Mouse (Mus musculus) bone marrow, adult 2 months (tissue): ENCODE measurements around the gene Pde4dip. TPM values are rescaled to one million over a fixed set of nuclear protein-coding genes. Genes with fewer than 3 reads are reported as not detected.

Experiments used
- H3K27ac ChIP-seq: fragments of 200-500 bp; 2 replicates; pipeline ENCODE4 v1.5.1; 2012; ENCODE audit warnings: low read depth, mild to moderate bottlenecking, control low read depth, inconsistent platforms, low read length; ENCODE audit not compliant: control insufficient read depth, poor library complexity, insufficient read depth
- H3K4me1 ChIP-seq: fragments of 200-500 bp; 2 replicates; pipeline ENCODE4 v1.6.1; 2011; ENCODE audit warnings: low read length; ENCODE audit not compliant: control insufficient read depth, insufficient read depth
- H3K4me3 ChIP-seq: fragments of 200-500 bp; replicated peaks from 2 replicates; pipeline ENCODE3; 2011; ENCODE audit warnings: mild to moderate bottlenecking, low read depth, low read length, control low read depth; ENCODE audit not compliant: control insufficient read depth
- CTCF ChIP-seq: fragments of 200-500 bp; IDR thresholded peaks from 2 replicates; pipeline ENCODE4 v1.5.1; 2011; ENCODE audit warnings: low read length, control low read depth; ENCODE audit not compliant: control insufficient read depth, insufficient read depth
- POLR2A ChIP-seq: fragments of 200-500 bp; IDR thresholded peaks from 2 replicates; pipeline ENCODE4 v1.6.1; 2011; ENCODE audit warnings: low read depth, mild to moderate bottlenecking, control low read depth, low read length, borderline replicate concordance; ENCODE audit not compliant: control insufficient read depth
- WGBS: fragments of 180-500 bp; shearing (Covaris S2); methylation state at CpG from one replicate; pipeline ENCODE4 v1.1.7; 2018; 5-methylcytosine and 5-hydroxymethylcytosine counted together
- polyA plus RNA-seq: library from polyadenylated mRNA; stranded (reverse); fragments of >200 nt; gene quantifications from 2 replicates; pipeline ENCODE4 v1.2.4, GENCODE M21; 2011; ENCODE audit warnings: low replicate concordance; ENCODE audit not compliant: missing spikeins, insufficient read depth, insufficient read length

Gene Pde4dip
- polyA plus RNA-seq, 1 experiment, result 7.5 TPM

DNA sequence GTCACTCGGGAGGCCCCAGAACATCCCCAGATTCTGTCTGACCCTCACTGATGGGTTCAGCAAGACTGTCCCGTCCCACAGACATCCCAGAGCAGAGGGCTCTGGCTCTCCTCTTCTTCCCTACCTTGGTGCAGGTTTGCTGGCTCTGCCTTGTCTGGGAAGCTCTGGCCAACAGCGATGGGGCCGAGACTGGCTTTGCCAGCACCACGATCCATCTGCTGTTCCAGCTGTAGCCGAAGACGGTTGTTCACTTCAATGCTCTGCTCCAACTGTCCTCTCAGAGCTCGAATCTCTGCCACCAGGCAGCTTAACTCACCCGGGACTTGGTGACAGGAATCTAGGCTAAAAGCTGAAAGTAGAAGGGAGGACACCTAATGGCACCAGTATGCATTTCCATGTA is 191.6 kb downstream of the Pde4dip start:
- no peak overlapping the region for H3K27ac ChIP-seq
- WGBS, result 72% methylated on average over 9 of the region's 9 CpGs
- no peak overlapping the region for H3K4me3 ChIP-seq
- TF ChIP-seq POLR2A (no peak), CTCF (no peak)
- H3K4me1 ChIP-seq, result no peaks in the 10 kb centered on the region

- Histone ChIP-seq H3K27ac (no peak overlapping the region), H3K4me1 (no peaks in the 10 kb centered on the region), H3K4me3 (no peak overlapping the region)
- WGBS, result 73% methylated on average over 6 of the region's 6 CpGs
- TF ChIP-seq CTCF (no peak), POLR2A (no peak)
These were observed 194.7 kb downstream of the Pde4dip start for GRCm38 (mm10) chr3:97693806-97694205.

DNA sequence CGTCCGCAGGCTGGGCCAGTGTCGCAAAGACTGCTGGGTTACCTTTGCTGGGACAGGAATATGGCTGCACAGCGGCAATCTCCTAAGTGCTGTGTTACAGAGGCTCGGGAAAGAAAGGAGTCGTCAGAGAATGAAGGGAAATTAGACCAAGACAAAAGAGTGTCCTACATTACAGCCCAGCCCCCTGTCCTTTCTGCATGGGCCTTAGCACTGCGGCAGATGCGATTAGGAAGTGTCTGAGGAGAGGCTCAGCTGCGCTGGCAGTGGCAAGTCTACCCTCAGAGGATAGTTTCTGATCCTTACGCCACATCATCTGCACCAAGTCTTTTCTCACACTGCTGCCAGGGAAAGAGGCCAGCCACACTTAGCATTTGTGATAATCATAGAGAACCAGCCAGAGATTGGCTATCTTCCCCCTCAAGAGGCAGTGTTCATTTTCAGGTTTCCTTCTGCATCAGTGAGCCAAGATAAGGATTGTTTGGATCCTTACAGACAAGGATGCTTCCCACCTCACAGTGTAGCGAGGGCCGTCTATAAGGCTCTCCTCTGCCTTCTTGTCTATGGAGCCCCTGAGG is 197.0 kb downstream of the Pde4dip start:
- TF ChIP-seq POLR2A (no peak), CTCF (no peak)
- Histone ChIP-seq H3K4me1 (no peaks in the 10 kb centered on the region), H3K27ac (no peak overlapping the region), H3K4me3 (no peak overlapping the region)
- WGBS, result 82% methylated on average over 12 of the region's 12 CpGs

DNA sequence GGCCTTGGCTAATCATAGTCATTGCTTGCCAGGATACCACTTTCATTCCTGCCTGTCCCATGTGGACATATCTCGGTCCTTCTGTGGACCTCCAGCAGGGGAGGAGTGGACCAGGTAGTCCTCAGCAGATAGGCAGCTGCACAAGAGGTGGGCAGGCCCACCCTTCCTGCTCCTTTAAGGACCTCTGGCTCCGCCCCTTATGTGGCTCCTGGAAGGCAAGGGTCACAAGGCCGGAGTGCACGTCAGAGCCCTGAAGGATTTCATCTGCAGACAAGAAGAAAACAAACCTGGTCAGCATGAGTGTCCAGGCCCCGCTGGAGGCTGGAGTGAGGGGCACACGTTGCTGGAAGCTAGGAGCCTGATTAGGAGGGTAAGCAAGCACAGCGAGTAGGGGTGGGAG is 197.9 kb downstream of the Pde4dip start:
- TF ChIP-seq POLR2A (no peak), CTCF (no peak)
- 76% methylated on average over 7 of the region's 7 CpGs for WGBS
- no peak overlapping the region for H3K27ac ChIP-seq
- no peak overlapping the region for H3K4me3 ChIP-seq
- H3K4me1 ChIP-seq, result no peaks in the 10 kb centered on the region

DNA sequence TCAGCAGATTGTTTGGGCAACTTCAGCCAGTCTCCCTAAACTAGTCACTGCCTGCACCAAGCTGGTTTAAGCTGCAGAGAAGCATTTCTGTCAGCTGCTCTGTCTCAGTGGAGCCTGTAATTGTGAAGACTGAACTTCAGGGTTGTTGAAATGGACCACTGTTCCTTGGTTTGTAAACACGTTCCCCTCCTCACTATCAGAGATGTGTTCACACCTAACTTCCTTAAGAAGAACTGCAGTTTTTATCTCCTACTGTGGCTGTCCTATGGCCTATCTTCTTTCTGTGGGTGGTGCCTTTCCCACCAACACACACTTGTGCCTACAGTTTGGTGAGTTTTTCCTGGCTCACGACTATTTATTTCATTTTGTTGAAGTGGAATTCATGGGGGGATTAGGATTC is 199.2 kb downstream of the Pde4dip start:
- H3K27ac ChIP-seq, result no peak overlapping the region
- H3K4me3 ChIP-seq, result no peak overlapping the region
- WGBS, result 36% methylated on average over 2 of the region's 2 CpGs
- H3K4me1 ChIP-seq, result no peaks in the 10 kb centered on the region
- TF ChIP-seq CTCF (no peak), POLR2A (no peak)

- WGBS, result 68% methylated on average over 4 of the region's 4 CpGs
- no peak overlapping the region for H3K4me3 ChIP-seq
- H3K4me1 ChIP-seq, result no peaks in the 10 kb centered on the region
- no peak for TF ChIP-seq CTCF
- no peak for TF ChIP-seq POLR2A
- no peak overlapping the region for H3K27ac ChIP-seq
These were observed 202.0 kb downstream of the Pde4dip start for GRCm38 (mm10) chr3:97686372-97687117.

- H3K4me1 ChIP-seq, result no peaks in the 10 kb centered on the region
- no peak overlapping the region for H3K27ac ChIP-seq
- no peak overlapping the region for H3K4me3 ChIP-seq
- TF ChIP-seq CTCF, result no peak
- no peak for TF ChIP-seq POLR2A
- WGBS, result 73% methylated on average over 16 of the region's 16 CpGs
These were observed 204.8 kb downstream of the Pde4dip start for GRCm38 (mm10) chr3:97683560-97684195.

DNA sequence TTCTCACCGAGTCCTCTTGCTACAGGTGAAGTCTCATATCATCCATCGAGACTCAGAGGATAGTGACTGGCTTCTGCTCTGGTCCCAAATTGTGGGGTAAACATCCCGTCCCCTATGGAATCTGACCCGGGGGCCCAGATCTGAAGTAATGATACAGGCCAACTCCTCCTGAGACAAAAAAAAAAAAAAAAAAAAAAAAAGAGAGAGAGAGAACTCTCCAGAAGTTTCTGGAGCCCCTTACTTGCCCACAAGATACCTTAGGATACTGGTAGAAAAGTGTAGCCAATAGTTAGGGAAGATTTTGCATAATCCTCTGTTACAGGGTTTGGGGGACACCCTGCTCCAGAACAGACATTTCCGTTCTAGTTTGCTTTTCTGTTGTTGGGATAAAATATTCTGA is 205.9 kb downstream of the Pde4dip start:
- Histone ChIP-seq H3K4me3 (no peak overlapping the region), H3K4me1 (no peaks in the 10 kb centered on the region), H3K27ac (no peak overlapping the region)
- no peak for TF ChIP-seq CTCF
- TF ChIP-seq POLR2A, result no peak
- 38% methylated on average over 5 of the region's 5 CpGs for WGBS
